Mouse (Mus musculus): ENCODE data around the gene Maml2. TPM values are rescaled to one million over a fixed set of nuclear protein-coding genes. Genes with fewer than 3 reads are reported as not detected.
A peak's percentile ranks its signal among the peaks of the same experiment; 100 is the strongest.

Maml2 gene
- polyA plus RNA-seq, 1 experiment from 2014 or later = 8.6 TPM

- Histone ChIP-seq H3K4me3 (ENCODE audit: low read depth, low read length) (no peak overlapping the region), H3K4me1 (ENCODE audit: control insufficient read depth, insufficient read depth, low read length) (no peaks in the 10 kb centered on the region), H3K9me3 (replicated peaks; ENCODE audit: control insufficient read depth, low read length) (no peaks in the 10 kb centered on the region), H3K27ac (replicated peaks; ENCODE audit: low read depth, low read length) (no peak overlapping the region), H3K36me3 (replicated peaks; ENCODE audit: control insufficient read depth, insufficient read depth, low read depth, low read length) (no peaks in the 10 kb centered on the region), H3K9ac (replicated peaks; ENCODE audit: low read length) (no peak overlapping the region), H3K4me2 (ENCODE audit: low read depth, low read length) (no peak overlapping the region), H3K27me3 (ENCODE audit: control insufficient read depth, insufficient read depth, low read length) (no peaks in the 10 kb centered on the region)
- ATAC-seq (replicated peaks; ENCODE audit: insufficient number of reproducible peaks, low FRiP score, low TSS enrichment, low read depth) (no peak), DNase-seq (ENCODE audit: low spot score) (no peak)
- WGBS = 92% methylated on average over 3 of the region's 3 CpGs
Observed at GRCm38 (mm10) chr9:13625215-13625614, 327.5 kb downstream of the Maml2 start.

- no peak overlapping the region for H3K4me3 ChIP-seq (ENCODE audit: low read depth, low read length)
- H3K9me3 ChIP-seq (replicated peaks; ENCODE audit: control insufficient read depth, low read length) = no peaks in the 10 kb centered on the region
- H3K36me3 ChIP-seq (replicated peaks; ENCODE audit: control insufficient read depth, insufficient read depth, low read depth, low read length) = no peaks in the 10 kb centered on the region
- H3K9ac ChIP-seq (replicated peaks; ENCODE audit: low read length) = no peak overlapping the region
- DNase-seq (ENCODE audit: low spot score) (no peak), ATAC-seq (replicated peaks; ENCODE audit: insufficient number of reproducible peaks, low FRiP score, low TSS enrichment, low read depth) (no peak)
- no peaks in the 10 kb centered on the region for H3K27me3 ChIP-seq (ENCODE audit: control insufficient read depth, insufficient read depth, low read length)
- H3K27ac ChIP-seq (replicated peaks; ENCODE audit: low read depth, low read length) = no peak overlapping the region
- no peaks in the 10 kb centered on the region for H3K4me1 ChIP-seq (ENCODE audit: control insufficient read depth, insufficient read depth, low read length)
- 74% methylated on average over 3 of the region's 3 CpGs for WGBS
- H3K4me2 ChIP-seq (ENCODE audit: low read depth, low read length) = no peak overlapping the region
Observed at GRCm38 (mm10) chr9:13626480-13626879, 328.7 kb downstream of the Maml2 start.

GRCm38 (mm10) chr9:13633371-13633770 is 335.6 kb downstream of the Maml2 start:
- Histone ChIP-seq H3K36me3 (replicated peaks; ENCODE audit: control insufficient read depth, insufficient read depth, low read depth, low read length) (no peaks in the 10 kb centered on the region), H3K9me3 (replicated peaks; ENCODE audit: control insufficient read depth, low read length) (no peaks in the 10 kb centered on the region), H3K4me1 (ENCODE audit: control insufficient read depth, insufficient read depth, low read length) (no peaks in the 10 kb centered on the region), H3K27ac (replicated peaks; ENCODE audit: low read depth, low read length) (no peak overlapping the region), H3K4me2 (ENCODE audit: low read depth, low read length) (no peak overlapping the region), H3K27me3 (ENCODE audit: control insufficient read depth, insufficient read depth, low read length) (no peaks in the 10 kb centered on the region), H3K9ac (replicated peaks; ENCODE audit: low read length) (no peak overlapping the region), H3K4me3 (ENCODE audit: low read depth, low read length) (no peak overlapping the region)
- 75% methylated on average over 1 of the region's 1 CpGs for WGBS
- ATAC-seq (replicated peaks; ENCODE audit: insufficient number of reproducible peaks, low FRiP score, low TSS enrichment, low read depth) (no peak), DNase-seq (ENCODE audit: low spot score) (no peak)

- 44% methylated on average over 3 of the region's 3 CpGs for WGBS
- H3K27me3 ChIP-seq (ENCODE audit: control insufficient read depth, insufficient read depth, low read length) = no peaks in the 10 kb centered on the region
- ATAC-seq (replicated peaks; ENCODE audit: insufficient number of reproducible peaks, low FRiP score, low TSS enrichment, low read depth) (no peak), DNase-seq (ENCODE audit: low spot score) (no peak)
- H3K4me3 ChIP-seq (ENCODE audit: low read depth, low read length) = no peak overlapping the region
- H3K36me3 ChIP-seq (replicated peaks; ENCODE audit: control insufficient read depth, insufficient read depth, low read depth, low read length) = no peaks in the 10 kb centered on the region
- no peak overlapping the region for H3K9ac ChIP-seq (replicated peaks; ENCODE audit: low read length)
- H3K27ac ChIP-seq (replicated peaks; ENCODE audit: low read depth, low read length) = no peak overlapping the region
- H3K4me2 ChIP-seq (ENCODE audit: low read depth, low read length) = no peak overlapping the region
- no peaks in the 10 kb centered on the region for H3K4me1 ChIP-seq (ENCODE audit: control insufficient read depth, insufficient read depth, low read length)
- H3K9me3 ChIP-seq (replicated peaks; ENCODE audit: control insufficient read depth, low read length) = no peaks in the 10 kb centered on the region
Observed at GRCm38 (mm10) chr9:13639655-13640054, 341.9 kb downstream of the Maml2 start.

GRCm38 (mm10) chr9:13645153-13645552 is 347.4 kb downstream of the Maml2 start:
- Histone ChIP-seq H3K4me3 (ENCODE audit: low read depth, low read length) (no peak overlapping the region), H3K36me3 (replicated peaks; ENCODE audit: control insufficient read depth, insufficient read depth, low read depth, low read length) (no peaks in the 10 kb centered on the region), H3K9me3 (replicated peaks; ENCODE audit: control insufficient read depth, low read length) (no peaks in the 10 kb centered on the region), H3K27me3 (ENCODE audit: control insufficient read depth, insufficient read depth, low read length) (no peaks in the 10 kb centered on the region), H3K4me2 (ENCODE audit: low read depth, low read length) (no peak overlapping the region), H3K9ac (replicated peaks; ENCODE audit: low read length) (no peak overlapping the region), H3K4me1 (ENCODE audit: control insufficient read depth, insufficient read depth, low read length) (no peaks in the 10 kb centered on the region), H3K27ac (replicated peaks; ENCODE audit: low read depth, low read length) (no peak overlapping the region)
- WGBS = 45% methylated on average over 5 of the region's 5 CpGs
- ATAC-seq (replicated peaks; ENCODE audit: insufficient number of reproducible peaks, low FRiP score, low TSS enrichment, low read depth) = peak; percentile 54
- peak; percentile 67 for DNase-seq (ENCODE audit: low spot score)

- Histone ChIP-seq H3K27me3 (ENCODE audit: control insufficient read depth, insufficient read depth, low read length) (no peaks in the 10 kb centered on the region), H3K4me3 (ENCODE audit: low read depth, low read length) (no peak overlapping the region), H3K4me1 (ENCODE audit: control insufficient read depth, insufficient read depth, low read length) (no peaks in the 10 kb centered on the region), H3K9ac (replicated peaks; ENCODE audit: low read length) (no peak overlapping the region), H3K36me3 (replicated peaks; ENCODE audit: control insufficient read depth, insufficient read depth, low read depth, low read length) (no peaks in the 10 kb centered on the region), H3K27ac (replicated peaks; ENCODE audit: low read depth, low read length) (no peak overlapping the region), H3K4me2 (ENCODE audit: low read depth, low read length) (no peak overlapping the region), H3K9me3 (replicated peaks; ENCODE audit: control insufficient read depth, low read length) (no peaks in the 10 kb centered on the region)
- no peak for ATAC-seq (replicated peaks; ENCODE audit: insufficient number of reproducible peaks, low FRiP score, low TSS enrichment, low read depth)
- no peak for DNase-seq (ENCODE audit: low spot score)
- 65% methylated on average over 2 of the region's 2 CpGs for WGBS
Observed at GRCm38 (mm10) chr9:13651065-13651464, 353.3 kb downstream of the Maml2 start.

GRCm38 (mm10) chr9:13651828-13652227 is 354.1 kb downstream of the Maml2 start:
- Histone ChIP-seq H3K4me1 (ENCODE audit: control insufficient read depth, insufficient read depth, low read length) (no peaks in the 10 kb centered on the region), H3K27me3 (ENCODE audit: control insufficient read depth, insufficient read depth, low read length) (no peaks in the 10 kb centered on the region), H3K9me3 (replicated peaks; ENCODE audit: control insufficient read depth, low read length) (no peaks in the 10 kb centered on the region), H3K9ac (replicated peaks; ENCODE audit: low read length) (no peak overlapping the region), H3K27ac (replicated peaks; ENCODE audit: low read depth, low read length) (no peak overlapping the region), H3K4me2 (ENCODE audit: low read depth, low read length) (no peak overlapping the region), H3K36me3 (replicated peaks; ENCODE audit: control insufficient read depth, insufficient read depth, low read depth, low read length) (no peaks in the 10 kb centered on the region), H3K4me3 (ENCODE audit: low read depth, low read length) (no peak overlapping the region)
- ATAC-seq (replicated peaks; ENCODE audit: insufficient number of reproducible peaks, low FRiP score, low TSS enrichment, low read depth) = no peak
- DNase-seq (ENCODE audit: low spot score) = no peak
- 74% methylated on average over 4 of the region's 4 CpGs for WGBS

- WGBS = 56% methylated on average over 8 of the region's 8 CpGs
- DNase-seq (ENCODE audit: low spot score) (peak; percentile 9), ATAC-seq (replicated peaks; ENCODE audit: insufficient number of reproducible peaks, low FRiP score, low TSS enrichment, low read depth) (peak; percentile 64; the same call in 1 of the 2 replicates)
- Histone ChIP-seq H3K4me1 (ENCODE audit: control insufficient read depth, insufficient read depth, low read length) (no peaks in the 10 kb centered on the region), H3K9me3 (replicated peaks; ENCODE audit: control insufficient read depth, low read length) (no peaks in the 10 kb centered on the region), H3K27me3 (ENCODE audit: control insufficient read depth, insufficient read depth, low read length) (no peaks in the 10 kb centered on the region), H3K4me3 (ENCODE audit: low read depth, low read length) (no peak overlapping the region), H3K4me2 (ENCODE audit: low read depth, low read length) (no peak overlapping the region), H3K27ac (replicated peaks; ENCODE audit: low read depth, low read length) (0 out of 2 replicates have a peak overlapping the region, but pooled peaks have one; percentile 21), H3K36me3 (replicated peaks; ENCODE audit: control insufficient read depth, insufficient read depth, low read depth, low read length) (no peaks in the 10 kb centered on the region), H3K9ac (replicated peaks; ENCODE audit: low read length) (0 out of 2 replicates have a peak overlapping the region, but pooled peaks have one; percentile 13)
Observed at GRCm38 (mm10) chr9:13652389-13652877, 354.7 kb downstream of the Maml2 start.

Measured in embryonic facial prominence, embryonic 11.5 days (tissue).